Mouse (Mus musculus) thymus, adult 2 months (tissue): ENCODE data around the gene Hadh.

Experiments
- CTCF ChIP-seq: fragments of 200-500 bp; IDR thresholded peaks from 2 replicates; pipeline ENCODE4 v1.5.1; 2012; ENCODE audit warnings: mild to moderate bottlenecking, control low read depth, low read length, moderate library complexity, borderline replicate concordance; ENCODE audit not compliant: control insufficient read depth, poor library complexity, insufficient read depth; ENCODE audit errors: extremely low read depth
- POLR2A ChIP-seq: fragments of 200-500 bp; IDR thresholded peaks from 2 replicates; pipeline ENCODE4 v1.6.1; 2012; ENCODE audit warnings: mild to moderate bottlenecking, low read length, control low read depth, moderate library complexity; ENCODE audit not compliant: control insufficient read depth, poor library complexity, insufficient read depth; ENCODE audit errors: extremely low read depth

DNA sequence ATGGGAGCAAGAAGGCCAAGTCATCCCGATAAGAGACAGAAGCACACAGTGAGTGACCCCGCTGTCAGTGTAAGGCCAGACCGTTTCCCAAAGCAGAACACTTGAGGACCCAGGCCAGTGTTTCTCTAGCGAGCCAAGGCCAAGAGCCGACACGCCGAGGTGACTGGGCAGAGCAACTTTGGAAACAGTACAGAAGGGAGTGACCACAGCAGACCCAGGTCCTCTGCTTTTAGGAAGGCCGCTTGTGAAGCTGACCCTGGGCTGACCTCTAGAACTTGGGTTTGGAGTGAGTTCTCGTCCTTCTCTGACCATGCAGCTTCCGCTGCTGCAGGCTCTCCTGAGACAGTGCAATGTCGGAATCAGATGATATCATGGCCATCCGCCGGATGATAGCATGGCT, 20.9 kb downstream of the Hadh start:
- TF ChIP-seq CTCF (no peak), POLR2A (no peak)
